Mouse (Mus musculus): ENCODE data around the gene Bnc2.

DNA sequence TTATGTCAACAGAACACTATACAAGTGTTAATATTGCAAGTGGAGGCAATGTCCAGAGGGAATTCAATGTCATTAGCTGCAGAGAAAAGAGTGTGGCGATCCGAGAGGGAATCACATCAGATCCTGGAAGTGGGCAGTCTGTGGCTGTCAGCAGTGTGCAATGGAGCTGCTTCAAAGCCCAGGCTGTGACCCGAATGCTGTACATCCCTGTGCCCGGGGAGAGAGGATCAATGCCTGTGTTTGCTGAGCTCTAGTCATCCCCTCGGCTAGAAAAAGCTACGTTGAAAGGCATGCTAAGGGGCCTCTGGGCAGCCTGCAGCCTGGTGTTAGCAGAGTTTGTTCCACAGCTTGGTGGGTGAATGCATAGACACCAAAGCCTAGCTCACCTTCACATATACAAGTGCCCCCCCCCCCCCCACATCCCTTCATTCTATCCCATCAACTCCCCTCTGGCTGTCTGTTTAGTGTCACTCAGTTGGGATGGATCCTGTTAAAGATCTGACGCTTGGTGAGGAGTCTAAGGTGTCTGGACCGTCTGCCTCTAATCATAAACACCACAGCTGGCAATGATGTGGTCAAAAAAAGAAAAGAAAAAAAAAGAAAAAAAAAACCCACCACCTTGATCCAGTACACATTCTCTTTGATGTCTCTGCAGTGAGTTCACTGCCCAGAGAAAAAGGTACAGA lies 318.5 kb downstream of the Bnc2 start:
- TF ChIP-seq CTCF (IDR thresholded peaks at IDR 0.05; ENCODE audit: low read depth, low read length) (no peak), POLR2A (IDR thresholded peaks at IDR 0.05; ENCODE audit: insufficient read depth, low read length) (no peak)
